ENCODE assay signal across 9 mouse cellular contexts in the genomic region with DNA sequence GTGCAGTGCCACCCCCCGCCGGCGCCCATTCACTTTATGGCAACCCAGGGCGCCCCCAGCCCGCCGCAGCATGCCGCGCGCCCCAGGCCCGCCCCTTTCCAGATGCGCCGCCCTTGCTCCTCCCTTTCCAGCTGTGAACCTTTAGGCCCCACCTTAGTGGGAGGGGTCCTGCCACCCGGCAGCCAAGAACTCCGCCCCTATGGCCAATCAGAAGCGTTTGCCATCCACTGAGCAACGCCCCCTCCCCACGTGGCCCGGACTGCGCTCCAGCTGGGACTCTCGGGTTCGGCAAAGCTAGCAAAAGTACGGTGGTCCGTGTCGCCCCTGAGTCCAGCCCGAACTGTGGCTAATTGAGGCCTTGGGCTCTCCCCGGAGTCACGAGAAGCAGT. TPM values are rescaled to one million over a fixed set of nuclear protein-coding genes. Genes with fewer than 3 reads are reported as not detected.
A peak's percentile ranks its signal among the peaks of the same experiment; 100 is the strongest.
DNase-seq lines count a peak whose midpoint lies in the region; ATAC-seq lines count a peak whose summit lies in the region.
"Had no signal": no experiment of that assay in that cellular context is flagged by ENCODE, and none has a peak within 500 bp of the region (broad histone marks: within the 10 kb centered on the region; RNA-seq: fewer than 3 reads in every experiment).

No protein-coding gene starts in this region.

- peak; percentile 52 for ATAC-seq in liver, embryonic 13.5 days (ENCODE audit: low read depth)
- peak; percentile 71 for ATAC-seq in stomach, embryonic 15.5 days (ENCODE audit: insufficient read depth, low FRiP score, low read depth)
- ATAC-seq: Patski had no signal

- peak overlapping the region; percentile 89 for H3K4me2 ChIP-seq in liver, embryonic 13.5 days
- peak overlapping the region; percentile 95 for H3K4me2 ChIP-seq in stomach, embryonic 15.5 days

- peak overlapping the region; percentile 36; the same call in 1 of the 2 replicates for H3K9ac ChIP-seq in liver, embryonic 13.5 days
- no peak overlapping the region for H3K9ac ChIP-seq in stomach, embryonic 15.5 days

- peaks cover 30% of the 10 kb centered on the region for H3K4me1 ChIP-seq in liver, embryonic 13.5 days (replicated peaks)
- H3K4me1 ChIP-seq in stomach, embryonic 15.5 days, result peaks cover 27% of the 10 kb centered on the region

- H3K27me3 ChIP-seq in liver, embryonic 13.5 days, result peaks cover 78% of the 10 kb centered on the region
- peaks cover 66% of the 10 kb centered on the region for H3K27me3 ChIP-seq in stomach, embryonic 15.5 days (replicated peaks)

- DNase-seq in cerebellum, postnatal 10 days, result peak; percentile 65 to 70
- DNase-seq in cerebellum, adult 11 months, result no peak
- DNase-seq in embryo, embryonic 11.5 days (ENCODE audit: low read depth, low spot score), result peak; percentile 82
- DNase-seq in heart, adult 18-20 months, result peak; percentile 90 to 93
- peak; percentile 82 for DNase-seq in kidney, adult 18-20 months
- DNase-seq in liver, embryonic 13.5 days, result peak; percentile 87
- peak; percentile 88 for DNase-seq in neural tube, embryonic 10.5 days (ENCODE audit: extremely low spot score, low spot score)

- H3K4me3 ChIP-seq in liver, embryonic 13.5 days (replicated peaks), result peak overlapping the region; percentile 63
- H3K4me3 ChIP-seq in stomach, embryonic 15.5 days (replicated peaks), result peak overlapping the region; percentile 57

- H3K27ac ChIP-seq in liver, embryonic 13.5 days, result no peak overlapping the region
- H3K27ac ChIP-seq in stomach, embryonic 15.5 days, result no peak overlapping the region

- no peaks in the 10 kb centered on the region for H3K9me3 ChIP-seq in liver, embryonic 13.5 days (replicated peaks)
- H3K9me3 ChIP-seq in stomach, embryonic 15.5 days, result no peaks in the 10 kb centered on the region

- WGBS in liver, embryonic 13.5 days (ENCODE audit: insufficient replicate concordance), result under 1% methylated on average over 27 of the region's 27 CpGs
- under 1% methylated on average over 27 of the region's 27 CpGs for WGBS in stomach, embryonic 15.5 days

- no peaks in the 10 kb centered on the region for H3K36me3 ChIP-seq in liver, embryonic 13.5 days
- H3K36me3 ChIP-seq in stomach, embryonic 15.5 days, result no peaks in the 10 kb centered on the region

RNA-seq across cellular contexts. Expression of a gene that starts 0.2 kb away (rescaled TPM):
- total RNA-seq in heart, adult 18-20 months (2021), result 1 to 10 TPM; 1.1 to 1.3 TPM
- 0.17 and 0.25 TPM in 2 replicates for polyA plus RNA-seq in liver, embryonic 13.5 days (2015; fragmentation: Nextera tagmentation; extraction: Ambion mirVana)
- 0.15 TPM in 1 of 2 replicates, not detected in the other for polyA plus RNA-seq in stomach, embryonic 15.5 days (2015; fragmentation: Nextera tagmentation; extraction: Ambion mirVana)
- polyA plus RNA-seq: Patski had no signal

RNA-seq across cellular contexts. Expression of a gene that starts 3.9 kb away (rescaled TPM):
- 10 to 100 TPM; 38.4 to 41.8 TPM for total RNA-seq in heart, adult 18-20 months (2021)
- polyA plus RNA-seq in liver, embryonic 13.5 days (2015; fragmentation: Nextera tagmentation; extraction: Ambion mirVana), result 18.1 and 20.1 TPM in 2 replicates
- polyA plus RNA-seq in stomach, embryonic 15.5 days (2015; fragmentation: Nextera tagmentation; extraction: Ambion mirVana), result 59.3 and 63.1 TPM in 2 replicates

RNA-seq across cellular contexts. Expression of a gene that starts 16.7 kb away (rescaled TPM):
- 1 to 10 TPM in 1 of 2 experiments, not detected in 1; 5.1 TPM for total RNA-seq in heart, adult 18-20 months (2021)
- polyA plus RNA-seq in liver, embryonic 13.5 days (2015; fragmentation: Nextera tagmentation; extraction: Ambion mirVana), result 0.07 TPM in 1 of 2 replicates, not detected in the other
- polyA plus RNA-seq in stomach, embryonic 15.5 days (2015; fragmentation: Nextera tagmentation; extraction: Ambion mirVana), result not detected in 2 replicates
- polyA plus RNA-seq: Patski had no signal
